Mouse (Mus musculus) olfactory bulb, adult 2 months (tissue): Measurements from ENCODE around the gene Tnfrsf9.

ENCODE experiments used
- CTCF ChIP-seq: fragments of 200-500 bp; IDR thresholded peaks from 2 replicates; pipeline ENCODE4 v1.5.1; 2012; ENCODE audit warnings: low read depth, mild to moderate bottlenecking, low read length, moderate library complexity; ENCODE audit not compliant: insufficient read depth
- POLR2A ChIP-seq: fragments of 200-500 bp; IDR thresholded peaks from 2 replicates; pipeline ENCODE4 v1.6.1; 2012; ENCODE audit warnings: mild to moderate bottlenecking, low read depth, low read length, moderate library complexity; ENCODE audit not compliant: insufficient read depth

DNA sequence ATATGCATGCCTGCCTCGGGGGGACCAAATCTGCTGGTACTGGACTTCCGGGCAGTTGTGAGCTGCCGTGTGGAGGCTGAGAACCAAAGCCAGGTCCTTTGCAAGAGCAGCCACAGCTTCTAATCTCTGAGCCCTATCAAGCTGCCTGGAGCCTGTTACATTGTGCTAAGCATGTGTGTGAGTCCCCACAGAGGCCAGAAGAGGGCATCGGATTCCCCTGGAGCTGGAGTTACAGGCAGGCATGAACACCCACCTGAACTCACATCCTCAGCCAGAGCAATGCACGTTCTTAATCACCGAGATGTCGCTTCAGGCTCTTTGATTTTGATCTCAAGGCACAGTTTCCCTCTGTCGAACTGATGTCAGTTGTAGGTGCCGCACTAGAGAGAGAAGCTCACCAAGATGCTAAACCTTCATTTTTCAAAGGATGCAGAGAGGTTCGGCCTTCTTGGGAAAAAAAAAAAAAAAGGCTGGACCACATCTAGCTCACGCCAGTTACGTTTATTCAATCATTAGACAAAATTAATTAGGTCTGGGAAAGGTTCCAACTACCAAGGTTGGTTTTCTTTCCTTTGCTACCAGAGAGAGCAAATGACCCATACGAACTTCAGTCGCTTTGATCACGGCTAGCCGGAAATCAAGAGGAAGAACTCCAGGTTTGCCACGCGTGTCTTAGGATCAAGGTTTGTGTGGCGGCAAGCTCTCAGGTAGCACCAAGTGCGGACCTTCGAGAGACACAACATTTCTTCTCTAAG is 64.0 kb downstream of the Tnfrsf9 start:
- TF ChIP-seq CTCF (no peak), POLR2A (no peak)
